Mouse (Mus musculus): ENCODE measurements at regions not wholly inside any gene's neighbourhood (a gene's known extent, or its start where the extent isn't known, plus 50 kb on each side); places are given as distances from the start of the nearest gene placed in this dataset.

GRCm38 (mm10) chr6:126318523-126318922 is 151.8 kb upstream of the Ntf3 start:
- Histone ChIP-seq H3K27me3 (ENCODE audit: insufficient read depth, low read length) (no peaks in the 10 kb centered on the region), H3K4me3 (ENCODE audit: low read depth, low read length) (no peak overlapping the region), H3K4me2 (ENCODE audit: low read depth, low read length, poor library complexity, severe bottlenecking) (no peak overlapping the region), H3K27ac (ENCODE audit: low read depth, low read length) (no peak overlapping the region), H3K9me3 (ENCODE audit: low read length) (no peaks in the 10 kb centered on the region), H3K9ac (replicated peaks; ENCODE audit: low read length, poor library complexity, severe bottlenecking) (no peak overlapping the region), H3K36me3 (ENCODE audit: insufficient read depth, low read length) (no peaks in the 10 kb centered on the region), H3K4me1 (ENCODE audit: insufficient read depth, low read length) (no peaks in the 10 kb centered on the region)
- no peak for DNase-seq (ENCODE audit: low spot score)
- ATAC-seq (ENCODE audit: low FRiP score) = no peak
- 83% methylated on average over 2 of the region's 2 CpGs for WGBS
- TF ChIP-seq CTCF (IDR thresholded peaks at IDR 0.05) = no peak

- H3K27ac ChIP-seq (ENCODE audit: low read depth, low read length) = no peak overlapping the region
- H3K9me3 ChIP-seq (ENCODE audit: low read length) = no peaks in the 10 kb centered on the region
- H3K4me1 ChIP-seq (ENCODE audit: insufficient read depth, low read length) = no peaks in the 10 kb centered on the region
- no peak for DNase-seq (ENCODE audit: low spot score)
- no peak overlapping the region for H3K9ac ChIP-seq (replicated peaks; ENCODE audit: low read length, poor library complexity, severe bottlenecking)
- H3K36me3 ChIP-seq (ENCODE audit: insufficient read depth, low read length) = no peaks in the 10 kb centered on the region
- WGBS = 63% methylated on average over 3 of the region's 3 CpGs
- ATAC-seq (ENCODE audit: low FRiP score) = no peak
- TF ChIP-seq CTCF (IDR thresholded peaks at IDR 0.05) = no peak
- H3K4me3 ChIP-seq (ENCODE audit: low read depth, low read length) = no peak overlapping the region
- H3K4me2 ChIP-seq (ENCODE audit: low read depth, low read length, poor library complexity, severe bottlenecking) = no peak overlapping the region
- no peaks in the 10 kb centered on the region for H3K27me3 ChIP-seq (ENCODE audit: insufficient read depth, low read length)
Measured at GRCm38 (mm10) chr6:126310786-126311480, 144.2 kb upstream of the Ntf3 start.

GRCm38 (mm10) chr6:126303086-126303485 is 136.4 kb upstream of the Ntf3 start:
- Histone ChIP-seq H3K9ac (replicated peaks; ENCODE audit: low read length, poor library complexity, severe bottlenecking) (no peak overlapping the region), H3K4me1 (ENCODE audit: insufficient read depth, low read length) (no peaks in the 10 kb centered on the region), H3K27ac (ENCODE audit: low read depth, low read length) (no peak overlapping the region), H3K4me3 (ENCODE audit: low read depth, low read length) (no peak overlapping the region), H3K27me3 (ENCODE audit: insufficient read depth, low read length) (no peaks in the 10 kb centered on the region), H3K9me3 (ENCODE audit: low read length) (no peaks in the 10 kb centered on the region), H3K4me2 (ENCODE audit: low read depth, low read length, poor library complexity, severe bottlenecking) (no peak overlapping the region), H3K36me3 (ENCODE audit: insufficient read depth, low read length) (no peaks in the 10 kb centered on the region)
- 58% methylated on average over 3 of the region's 3 CpGs for WGBS
- ATAC-seq (ENCODE audit: low FRiP score) = no peak
- no peak for TF ChIP-seq CTCF (IDR thresholded peaks at IDR 0.05)
- DNase-seq (ENCODE audit: low spot score) = no peak

GRCm38 (mm10) chr6:126291581-126291980 is 124.9 kb upstream of the Ntf3 start:
- TF ChIP-seq CTCF (IDR thresholded peaks at IDR 0.05) = no peak

GRCm38 (mm10) chr6:126287166-126287565 is 120.5 kb upstream of the Ntf3 start:
- Histone ChIP-seq H3K4me3 (ENCODE audit: low read depth, low read length) (no peak overlapping the region), H3K9ac (replicated peaks; ENCODE audit: low read length, poor library complexity, severe bottlenecking) (no peak overlapping the region), H3K4me2 (ENCODE audit: low read depth, low read length, poor library complexity, severe bottlenecking) (no peak overlapping the region), H3K27me3 (ENCODE audit: insufficient read depth, low read length) (no peaks in the 10 kb centered on the region), H3K9me3 (ENCODE audit: low read length) (no peaks in the 10 kb centered on the region), H3K27ac (ENCODE audit: low read depth, low read length) (no peak overlapping the region), H3K36me3 (ENCODE audit: insufficient read depth, low read length) (no peaks in the 10 kb centered on the region), H3K4me1 (ENCODE audit: insufficient read depth, low read length) (no peaks in the 10 kb centered on the region)
- ATAC-seq (ENCODE audit: low FRiP score) (no peak), DNase-seq (ENCODE audit: low spot score) (no peak)
- TF ChIP-seq CTCF (IDR thresholded peaks at IDR 0.05) = no peak
- WGBS = 67% methylated on average over 4 of the region's 4 CpGs

More at GRCm38 (mm10) chr6:126291581-126291980, 124.9 kb upstream of the Ntf3 start:
- H3K9me3 ChIP-seq (ENCODE audit: low read length) = no peaks in the 10 kb centered on the region
- H3K27me3 ChIP-seq (ENCODE audit: insufficient read depth, low read length) = no peaks in the 10 kb centered on the region
- no peak overlapping the region for H3K4me3 ChIP-seq (ENCODE audit: low read depth, low read length)
- no peak overlapping the region for H3K9ac ChIP-seq (replicated peaks; ENCODE audit: low read length, poor library complexity, severe bottlenecking)
- whole genome bisulfite sequencing = 84% methylated on average over 2 of the region's 2 CpGs
- no peak overlapping the region for H3K4me2 ChIP-seq (ENCODE audit: low read depth, low read length, poor library complexity, severe bottlenecking)
- no peaks in the 10 kb centered on the region for H3K4me1 ChIP-seq (ENCODE audit: insufficient read depth, low read length)
- DNase-seq (ENCODE audit: low spot score) (no peak), ATAC-seq (ENCODE audit: low FRiP score) (no peak)
- H3K27ac ChIP-seq (ENCODE audit: low read depth, low read length) = no peak overlapping the region
- no peaks in the 10 kb centered on the region for H3K36me3 ChIP-seq (ENCODE audit: insufficient read depth, low read length)

- no peaks in the 10 kb centered on the region for H3K27me3 ChIP-seq (ENCODE audit: insufficient read depth, low read length)
- H3K27ac ChIP-seq (ENCODE audit: low read depth, low read length) = no peak overlapping the region
- 85% methylated on average over 2 of the region's 2 CpGs for WGBS
- ATAC-seq (ENCODE audit: low FRiP score) (no peak), DNase-seq (ENCODE audit: low spot score) (no peak)
- no peaks in the 10 kb centered on the region for H3K4me1 ChIP-seq (ENCODE audit: insufficient read depth, low read length)
- H3K9me3 ChIP-seq (ENCODE audit: low read length) = no peaks in the 10 kb centered on the region
- no peak overlapping the region for H3K4me3 ChIP-seq (ENCODE audit: low read depth, low read length)
- no peaks in the 10 kb centered on the region for H3K36me3 ChIP-seq (ENCODE audit: insufficient read depth, low read length)
- no peak overlapping the region for H3K9ac ChIP-seq (replicated peaks; ENCODE audit: low read length, poor library complexity, severe bottlenecking)
- TF ChIP-seq CTCF (IDR thresholded peaks at IDR 0.05) = no peak
- H3K4me2 ChIP-seq (ENCODE audit: low read depth, low read length, poor library complexity, severe bottlenecking) = no peak overlapping the region
Measured at GRCm38 (mm10) chr6:126286201-126286600, 119.5 kb upstream of the Ntf3 start.

Measured in midbrain, postnatal 0 days (tissue).